Mouse (Mus musculus) hindbrain, embryonic 10.5 days (tissue): ENCODE measurements at regions not wholly inside any gene's neighbourhood (a gene's known extent, or its start where the extent isn't known, plus 50 kb on each side); places are given as distances from the start of the nearest gene placed in this dataset.

Source experiments
- DNase-seq: peaks from one replicate; pipeline ENCODE4 v3.0.0-alpha.2; 2017; ENCODE audit warnings: low spot score
- H3K27ac ChIP-seq: fragments of 300-500 bp; sonication (generic); 2 replicates; pipeline ENCODE4 v1.5.1; 2016; ENCODE audit warnings: mild to moderate bottlenecking, moderate library complexity
- H3K27me3 ChIP-seq: fragments of 300-500 bp; sonication (generic); 2 replicates; pipeline ENCODE4 v1.6.1; 2016; ENCODE audit warnings: mild to moderate bottlenecking; ENCODE audit not compliant: poor library complexity, insufficient read depth, severe bottlenecking
- H3K36me3 ChIP-seq: fragments of 300-500 bp; sonication (generic); 2 replicates; pipeline ENCODE4 v1.6.1; 2016; ENCODE audit warnings: mild to moderate bottlenecking, moderate library complexity
- H3K4me1 ChIP-seq: fragments of 300-500 bp; sonication (generic); replicated peaks from 2 replicates; pipeline ENCODE4 v1.6.1; 2016; ENCODE audit warnings: mild to moderate bottlenecking
- H3K4me3 ChIP-seq: fragments of 300-500 bp; sonication (generic); 2 replicates; pipeline ENCODE4 v1.5.1; 2016; ENCODE audit warnings: mild to moderate bottlenecking, moderate library complexity
- H3K9me3 ChIP-seq: fragments of 300-500 bp; sonication (generic); 2 replicates; pipeline ENCODE4 v1.6.1; 2016; ENCODE audit warnings: mild to moderate bottlenecking, moderate library complexity
- WGBS: fragments of 180-500 bp; shearing (Covaris S2); methylation state at CpG from one replicate; pipeline ENCODE4 v1.1.7; 2016; 5-methylcytosine and 5-hydroxymethylcytosine counted together

DNA sequence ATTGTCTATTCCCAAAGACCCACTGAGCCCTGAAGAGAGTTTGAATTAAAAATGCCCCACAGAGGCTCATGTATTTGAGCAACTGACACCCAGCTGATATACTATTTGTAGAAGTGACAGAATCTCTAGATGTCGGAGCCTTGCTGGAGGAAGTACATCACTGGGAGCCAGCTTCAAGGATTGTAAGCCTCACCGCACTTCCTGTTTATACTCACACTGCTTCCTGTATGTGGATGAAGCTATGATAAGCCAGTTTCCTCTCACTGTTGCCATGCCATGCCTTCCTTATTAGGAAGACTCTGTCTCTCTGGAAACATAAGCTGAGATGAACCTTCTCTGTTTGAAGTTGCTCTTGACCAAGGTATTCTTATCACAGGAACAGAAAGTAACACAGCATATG, 251.8 kb upstream of the Pabpc6 start:
- H3K4me1 ChIP-seq, result 0 out of 2 replicates have a peak, but pooled peaks cover 7% of the 10 kb centered on the region
- no peaks in the 10 kb centered on the region for H3K36me3 ChIP-seq
- H3K4me3 ChIP-seq, result no peak overlapping the region
- 87% methylated on average over 2 of the region's 2 CpGs for WGBS
- no peak overlapping the region for H3K27ac ChIP-seq
- no peaks in the 10 kb centered on the region for H3K27me3 ChIP-seq
- H3K9me3 ChIP-seq, result peaks cover 4% of the 10 kb centered on the region; the same call in 1 of the 2 replicates
- no peak for DNase-seq

DNA sequence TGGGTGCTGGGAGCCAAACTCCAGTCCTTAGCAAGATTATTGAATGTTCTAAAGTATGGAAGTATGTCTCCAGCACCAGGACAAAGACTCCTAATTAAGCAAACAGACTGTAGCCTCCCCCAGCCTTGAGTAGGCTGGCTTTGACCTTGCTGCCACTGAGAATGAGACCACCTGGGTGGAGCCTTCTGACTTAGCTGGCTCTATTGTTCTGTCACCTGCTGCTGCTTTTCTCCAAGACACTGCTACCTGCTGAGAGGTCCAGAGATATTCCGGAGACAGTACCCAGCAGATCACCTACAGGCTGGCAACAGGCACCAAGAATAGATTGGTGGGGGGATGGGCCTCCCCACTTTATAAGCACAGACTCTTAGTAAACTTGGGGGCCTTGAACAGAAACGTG, 247.5 kb upstream of the Pabpc6 start:
- Histone ChIP-seq H3K4me3 (no peak overlapping the region), H3K4me1 (peaks cover 13% of the 10 kb centered on the region; the same call in 1 of the 2 replicates), H3K9me3 (peaks cover 4% of the 10 kb centered on the region; the same call in 1 of the 2 replicates), H3K27ac (no peak overlapping the region), H3K36me3 (no peaks in the 10 kb centered on the region), H3K27me3 (no peaks in the 10 kb centered on the region)
- WGBS, result 22% methylated on average over 2 of the region's 2 CpGs
- DNase-seq, result no peak

DNA sequence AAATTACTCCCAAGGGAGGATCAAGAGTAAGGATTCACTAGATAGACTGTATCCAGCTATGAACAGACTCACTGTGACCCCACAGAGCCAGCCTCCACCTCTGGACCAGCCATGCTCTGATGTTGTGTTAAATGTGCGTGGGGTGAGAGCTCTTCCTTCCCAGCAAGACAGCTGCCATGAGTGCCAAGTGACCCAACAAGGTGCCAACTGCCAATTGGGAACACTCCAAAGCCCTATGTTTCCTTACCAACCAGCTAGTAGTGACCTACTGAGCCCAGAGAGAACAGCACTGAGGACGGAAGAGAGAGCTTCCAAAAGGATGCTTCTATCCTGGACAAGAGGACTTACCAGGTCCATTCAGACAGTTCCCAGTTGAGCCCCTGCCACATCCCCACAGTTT, 241.3 kb upstream of the Pabpc6 start:
- Histone ChIP-seq H3K36me3 (no peaks in the 10 kb centered on the region), H3K4me1 (peaks cover 27% of the 10 kb centered on the region), H3K4me3 (no peak overlapping the region), H3K9me3 (no peaks in the 10 kb centered on the region), H3K27me3 (no peaks in the 10 kb centered on the region), H3K27ac (peak overlapping the region; percentile 45; the same call in 1 of the 2 replicates)
- no peak for DNase-seq
- WGBS, result 94% methylated on average over 2 of the region's 2 CpGs

DNA sequence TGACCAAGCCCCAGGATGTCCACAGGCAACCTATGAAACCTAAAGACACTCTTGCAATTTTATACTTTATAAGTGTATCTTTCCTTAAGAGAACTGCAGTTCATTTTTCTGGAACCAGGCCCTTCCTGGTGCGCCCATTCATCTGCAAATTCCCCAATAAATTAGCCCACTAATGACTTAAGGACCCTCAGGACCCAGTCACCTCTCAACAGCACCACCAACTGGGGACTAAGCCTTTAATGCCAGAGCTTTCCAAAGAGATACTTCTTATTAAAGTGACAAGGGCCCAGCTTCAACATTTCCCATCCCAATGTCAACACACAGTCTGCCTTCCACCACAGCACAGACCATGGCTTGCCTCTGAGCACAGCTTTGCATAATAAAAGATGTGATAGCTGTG, 237.6 kb upstream of the Pabpc6 start:
- Histone ChIP-seq H3K36me3 (no peaks in the 10 kb centered on the region), H3K4me1 (peaks cover 53% of the 10 kb centered on the region), H3K27me3 (no peaks in the 10 kb centered on the region), H3K4me3 (no peak overlapping the region), H3K9me3 (no peaks in the 10 kb centered on the region), H3K27ac (peak overlapping the region; percentile 89)
- 40% methylated on average over 1 of the region's 1 CpGs for WGBS
- no peak for DNase-seq

- 2% methylated on average over 12 of the region's 12 CpGs for WGBS
- peak overlapping the region; percentile 37 for H3K4me3 ChIP-seq
- H3K27ac ChIP-seq, result peak overlapping the region; percentile 89
- H3K36me3 ChIP-seq, result no peaks in the 10 kb centered on the region
- DNase-seq, result peak; percentile 92
- no peaks in the 10 kb centered on the region for H3K9me3 ChIP-seq
- peaks cover 53% of the 10 kb centered on the region for H3K4me1 ChIP-seq
- no peaks in the 10 kb centered on the region for H3K27me3 ChIP-seq
Measured at GRCm38 (mm10) chr17:9905501-9906462, 236.3 kb upstream of the Pabpc6 start.

DNA sequence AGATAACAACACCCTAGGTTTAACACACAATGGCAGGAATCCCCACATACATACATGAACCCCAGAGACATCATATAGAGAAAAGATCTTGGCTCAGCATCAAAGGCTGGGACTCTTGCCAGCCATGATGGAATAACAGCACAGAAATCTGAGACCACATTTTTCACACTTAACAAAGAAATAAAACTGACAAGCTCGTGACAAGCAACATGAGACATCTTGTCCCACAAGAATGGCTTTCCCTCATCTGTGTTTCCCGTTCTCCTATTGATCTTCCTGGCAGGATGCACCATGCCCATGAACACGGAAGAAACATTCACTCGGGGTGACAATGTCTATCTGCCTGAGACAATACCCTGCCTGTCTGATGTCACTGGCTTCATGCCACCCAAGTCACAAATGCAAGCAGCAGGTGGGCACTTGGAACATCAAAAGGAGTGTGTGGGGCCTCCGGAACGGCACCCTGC, 235.0 kb upstream of the Pabpc6 start:
- H3K9me3 ChIP-seq, result no peaks in the 10 kb centered on the region

GRCm38 (mm10) chr17:9903313-9903712, 233.8 kb upstream of the Pabpc6 start:
- H3K36me3 ChIP-seq, result no peaks in the 10 kb centered on the region
- WGBS, result 53% methylated on average over 4 of the region's 4 CpGs
- H3K4me1 ChIP-seq, result peaks cover 50% of the 10 kb centered on the region
- H3K4me3 ChIP-seq, result no peak overlapping the region
- no peak for DNase-seq
- H3K9me3 ChIP-seq, result no peaks in the 10 kb centered on the region
- H3K27me3 ChIP-seq, result no peaks in the 10 kb centered on the region
- peak overlapping the region; percentile 89 for H3K27ac ChIP-seq

More for the DNA sequence above, 235.0 kb upstream of the Pabpc6 start:
- 8% methylated on average over 6 of the region's 6 CpGs for WGBS
- Histone ChIP-seq H3K27me3 (no peaks in the 10 kb centered on the region), H3K36me3 (no peaks in the 10 kb centered on the region), H3K4me1 (peaks cover 51% of the 10 kb centered on the region), H3K27ac (peak overlapping the region; percentile 89), H3K4me3 (0 out of 2 replicates have a peak overlapping the region, but pooled peaks have one; percentile 37)
- DNase-seq, result peak; percentile 43

DNA sequence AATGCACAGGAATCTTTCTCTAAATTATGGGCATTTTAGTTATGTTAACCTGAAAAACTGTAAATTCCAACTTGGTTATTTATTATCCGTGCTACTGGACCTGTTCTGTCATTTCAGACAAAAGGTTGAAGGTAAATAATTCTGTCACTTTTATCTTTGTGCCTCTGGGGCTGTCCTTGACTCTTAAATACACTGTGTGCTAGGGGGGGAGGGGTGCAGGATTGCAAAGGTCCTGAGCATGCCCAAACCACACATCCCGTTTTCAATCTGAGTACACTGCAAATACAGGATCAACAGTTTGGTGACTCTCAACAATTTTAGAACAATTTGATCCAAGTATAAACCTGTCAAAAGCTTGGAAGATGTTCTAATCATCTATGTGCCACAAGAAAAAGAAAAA, 227.4 kb upstream of the Pabpc6 start:
- Histone ChIP-seq H3K4me1 (peaks cover 39% of the 10 kb centered on the region), H3K27ac (no peak overlapping the region), H3K4me3 (no peak overlapping the region), H3K36me3 (no peaks in the 10 kb centered on the region), H3K27me3 (no peaks in the 10 kb centered on the region), H3K9me3 (no peaks in the 10 kb centered on the region)
- 61% methylated on average over 2 of the region's 2 CpGs for WGBS
- no peak for DNase-seq

GRCm38 (mm10) chr17:9895686-9896082, 226.2 kb upstream of the Pabpc6 start:
- Histone ChIP-seq H3K27ac (peak overlapping the region; percentile 57; the same call in 1 of the 2 replicates), H3K4me1 (peaks cover 43% of the 10 kb centered on the region), H3K27me3 (peaks cover 8% of the 10 kb centered on the region), H3K4me3 (no peak overlapping the region), H3K36me3 (no peaks in the 10 kb centered on the region), H3K9me3 (no peaks in the 10 kb centered on the region)
- DNase-seq, result no peak
- 83% methylated on average over 7 of the region's 7 CpGs for WGBS

- H3K36me3 ChIP-seq, result no peaks in the 10 kb centered on the region
- no peak for DNase-seq
- H3K27ac ChIP-seq, result peak overlapping the region; percentile 57
- peaks cover 9% of the 10 kb centered on the region for H3K27me3 ChIP-seq
- no peaks in the 10 kb centered on the region for H3K9me3 ChIP-seq
- no peak overlapping the region for H3K4me3 ChIP-seq
- peaks cover 43% of the 10 kb centered on the region for H3K4me1 ChIP-seq
- whole genome bisulfite sequencing, result 77% methylated on average over 19 of the region's 19 CpGs
Measured at GRCm38 (mm10) chr17:9894828-9895685, 225.5 kb upstream of the Pabpc6 start.

DNA sequence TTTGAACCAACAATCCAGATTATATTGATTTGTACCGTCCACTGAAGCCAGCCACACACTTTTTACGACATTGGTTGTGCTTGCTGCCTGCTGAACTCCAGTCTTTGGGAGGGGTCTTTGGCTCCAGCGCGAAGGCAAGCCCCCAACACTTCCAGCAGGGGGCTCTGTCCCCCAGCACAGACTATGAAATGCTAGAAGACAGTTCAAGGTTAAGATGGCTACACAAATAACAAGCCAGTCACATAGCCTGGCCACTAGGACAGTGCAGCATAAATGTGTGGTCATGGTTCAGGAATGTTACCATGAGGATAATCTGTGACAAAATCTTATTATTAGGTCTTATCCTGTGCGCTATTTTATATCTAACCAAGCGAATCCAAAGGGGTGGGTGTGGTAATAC, 224.4 kb upstream of the Pabpc6 start:
- Histone ChIP-seq H3K27ac (no peak overlapping the region), H3K4me3 (no peak overlapping the region), H3K9me3 (no peaks in the 10 kb centered on the region), H3K36me3 (no peaks in the 10 kb centered on the region), H3K4me1 (peaks cover 53% of the 10 kb centered on the region), H3K27me3 (peaks cover 9% of the 10 kb centered on the region)
- WGBS, result 51% methylated on average over 6 of the region's 6 CpGs
- peak; percentile 74 for DNase-seq

- H3K4me1 ChIP-seq, result peaks cover 64% of the 10 kb centered on the region
- no peaks in the 10 kb centered on the region for H3K9me3 ChIP-seq
- H3K4me3 ChIP-seq, result no peak overlapping the region
- 36% methylated on average over 5 of the region's 5 CpGs for WGBS
- H3K27me3 ChIP-seq, result peaks cover 9% of the 10 kb centered on the region
- H3K36me3 ChIP-seq, result no peaks in the 10 kb centered on the region
- DNase-seq, result peak; percentile 47
- peak overlapping the region; percentile 77 for H3K27ac ChIP-seq
Measured at GRCm38 (mm10) chr17:9892776-9893175, 223.3 kb upstream of the Pabpc6 start.
